Mouse (Mus musculus) megakaryocyte, adult 5-6 weeks (primary cell): ENCODE measurements around the gene Kcnh2. TPM values are rescaled to one million over a fixed set of nuclear protein-coding genes. Genes with fewer than 3 reads are reported as not detected.
A peak's percentile ranks its signal among the peaks of the same experiment; 100 is the strongest.

ENCODE experiments used
- ATAC-seq: 2 replicates; pipeline ENCODE4 v1.8.0; 2016; ENCODE audit warnings: mild to moderate bottlenecking, inconsistent platforms; ENCODE audit not compliant: poor library complexity, severe bottlenecking
- total RNA-seq, 2 experiments: library from RNA; stranded (forward) in 1 of 2; stranded (reverse) in 1 of 2; fragments of 153-499, 151-499 nt in 1 of 2; fragments of 221-1000, 200-1000 nt in 1 of 2; gene quantifications; 2 replicates each; pipeline versions ENCODE4 v1.2.3 to v1.2.4; 2015 to 2017

Gene Kcnh2
- total RNA-seq, 2 experiments from 2014 or later: not detected

- ATAC-seq: no peak
These were observed 4.1 kb downstream of the Kcnh2 start for GRCm38 (mm10) chr5:24347186-24347875.

GRCm38 (mm10) chr5:24346313-24346712 lies 5.1 kb downstream of the Kcnh2 start:
- ATAC-seq: no peak

DNA sequence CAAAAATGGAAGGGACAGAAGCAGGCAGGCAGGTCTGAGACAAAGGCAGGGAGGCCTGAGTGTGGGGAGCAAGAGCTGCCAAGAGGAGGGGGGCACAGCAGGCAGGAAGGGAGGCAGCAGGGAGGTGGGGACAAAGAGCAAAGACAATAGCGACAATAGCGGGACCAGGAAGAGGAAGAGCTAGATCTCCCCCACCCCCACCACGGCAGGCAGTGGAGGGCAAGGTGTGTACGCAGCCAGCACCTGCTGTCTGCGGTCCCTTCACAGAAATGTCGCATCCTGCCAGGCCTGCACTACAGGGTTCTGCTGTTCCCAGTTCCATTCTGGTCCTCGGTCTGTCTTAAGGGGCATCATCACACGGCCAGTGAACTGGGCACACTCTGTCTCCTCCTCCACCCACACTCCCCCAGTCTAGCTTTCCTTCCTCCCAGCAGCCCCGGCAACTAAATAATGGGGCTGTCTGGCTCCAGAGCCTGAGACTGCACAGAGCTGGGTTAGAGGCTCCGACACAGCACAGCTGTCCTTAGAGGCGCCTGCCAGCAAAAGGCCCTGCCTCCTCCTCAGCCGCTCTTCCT lies 6.8 kb downstream of the Kcnh2 start:
- peak; percentile 31; the same call in 1 of the 2 replicates for ATAC-seq

- no peak for ATAC-seq
These were observed 7.4 kb downstream of the Kcnh2 start for GRCm38 (mm10) chr5:24343977-24344436.

GRCm38 (mm10) chr5:24343379-24343778 lies 8.0 kb downstream of the Kcnh2 start:
- ATAC-seq: no peak

GRCm38 (mm10) chr5:24342966-24343365 lies 8.4 kb downstream of the Kcnh2 start:
- no peak for ATAC-seq

DNA sequence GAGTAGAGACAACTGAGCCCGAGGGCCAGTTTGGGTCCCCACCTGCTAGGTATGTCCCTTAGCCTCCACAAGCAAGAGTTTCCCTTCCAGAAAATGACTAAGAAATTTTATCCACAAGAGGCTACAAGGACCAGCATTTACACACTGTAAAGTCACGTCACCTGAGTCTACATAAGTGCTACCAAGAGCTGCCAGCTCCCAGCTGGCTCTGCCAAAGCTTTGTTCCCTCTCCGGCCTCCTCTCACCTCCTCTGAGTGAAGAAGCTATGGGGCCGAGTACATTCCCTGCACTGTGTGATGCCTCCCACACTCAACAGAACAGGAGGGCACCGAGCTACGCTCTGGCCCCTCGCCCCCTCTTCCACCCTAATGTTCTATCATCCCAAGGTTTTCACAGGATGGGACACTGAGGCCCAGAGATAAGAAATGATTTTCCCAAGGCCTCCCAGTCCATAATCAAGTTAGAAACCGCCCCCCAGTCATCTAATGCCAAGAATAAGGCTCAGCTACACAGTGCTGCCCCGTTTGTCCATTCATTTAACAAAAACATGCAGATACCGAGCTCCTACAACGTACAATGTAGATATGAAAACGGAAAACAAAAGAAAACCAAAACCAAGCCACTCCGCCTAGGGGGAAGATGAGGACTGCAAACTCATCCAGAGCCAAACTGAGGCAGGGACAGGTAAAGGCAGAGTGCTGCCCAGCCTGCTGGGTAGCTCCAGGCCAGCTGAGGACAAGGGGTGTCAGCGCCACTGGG lies 9.0 kb downstream of the Kcnh2 start:
- no peak for ATAC-seq

- no peak for ATAC-seq
These were observed 13.6 kb downstream of the Kcnh2 start for GRCm38 (mm10) chr5:24337821-24338220.

- ATAC-seq: no peak
These were observed 14.0 kb downstream of the Kcnh2 start for GRCm38 (mm10) chr5:24337366-24337765.

- ATAC-seq: no peak
These were observed 15.4 kb downstream of the Kcnh2 start for GRCm38 (mm10) chr5:24335888-24336511.

- no peak for ATAC-seq
These were observed 16.7 kb downstream of the Kcnh2 start for GRCm38 (mm10) chr5:24334749-24335148.

GRCm38 (mm10) chr5:24332401-24332800 lies 19.0 kb downstream of the Kcnh2 start:
- no peak for ATAC-seq

DNA sequence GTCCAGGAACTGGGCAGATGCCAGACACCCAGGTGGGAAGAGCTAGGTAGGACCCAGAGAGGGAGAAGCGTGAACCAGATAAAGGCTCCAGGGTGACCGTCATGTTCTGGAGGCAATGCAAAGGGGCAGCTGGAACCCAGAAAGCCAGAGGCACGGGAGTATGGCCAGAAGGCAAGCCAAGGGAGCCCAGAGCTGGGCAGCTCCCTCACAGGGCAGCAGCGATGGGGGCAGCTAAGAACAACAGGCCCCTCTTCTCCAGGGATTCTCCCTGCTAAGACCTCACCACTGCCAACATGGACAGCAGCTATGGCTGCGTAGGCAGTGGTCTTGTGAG lies 21.5 kb downstream of the Kcnh2 start:
- no peak for ATAC-seq

- ATAC-seq: peak; percentile 27; the same call in 1 of the 2 replicates
These were observed 22.0 kb downstream of the Kcnh2 start for GRCm38 (mm10) chr5:24329212-24329964.

- no peak for ATAC-seq
These were observed 22.6 kb downstream of the Kcnh2 start for GRCm38 (mm10) chr5:24328813-24329211.

GRCm38 (mm10) chr5:24326842-24327417 lies 24.5 kb downstream of the Kcnh2 start:
- ATAC-seq: no peak

- no peak for ATAC-seq
These were observed 25.1 kb downstream of the Kcnh2 start for GRCm38 (mm10) chr5:24326166-24326841.

GRCm38 (mm10) chr5:24325251-24325650 lies 26.2 kb downstream of the Kcnh2 start:
- no peak for ATAC-seq

DNA sequence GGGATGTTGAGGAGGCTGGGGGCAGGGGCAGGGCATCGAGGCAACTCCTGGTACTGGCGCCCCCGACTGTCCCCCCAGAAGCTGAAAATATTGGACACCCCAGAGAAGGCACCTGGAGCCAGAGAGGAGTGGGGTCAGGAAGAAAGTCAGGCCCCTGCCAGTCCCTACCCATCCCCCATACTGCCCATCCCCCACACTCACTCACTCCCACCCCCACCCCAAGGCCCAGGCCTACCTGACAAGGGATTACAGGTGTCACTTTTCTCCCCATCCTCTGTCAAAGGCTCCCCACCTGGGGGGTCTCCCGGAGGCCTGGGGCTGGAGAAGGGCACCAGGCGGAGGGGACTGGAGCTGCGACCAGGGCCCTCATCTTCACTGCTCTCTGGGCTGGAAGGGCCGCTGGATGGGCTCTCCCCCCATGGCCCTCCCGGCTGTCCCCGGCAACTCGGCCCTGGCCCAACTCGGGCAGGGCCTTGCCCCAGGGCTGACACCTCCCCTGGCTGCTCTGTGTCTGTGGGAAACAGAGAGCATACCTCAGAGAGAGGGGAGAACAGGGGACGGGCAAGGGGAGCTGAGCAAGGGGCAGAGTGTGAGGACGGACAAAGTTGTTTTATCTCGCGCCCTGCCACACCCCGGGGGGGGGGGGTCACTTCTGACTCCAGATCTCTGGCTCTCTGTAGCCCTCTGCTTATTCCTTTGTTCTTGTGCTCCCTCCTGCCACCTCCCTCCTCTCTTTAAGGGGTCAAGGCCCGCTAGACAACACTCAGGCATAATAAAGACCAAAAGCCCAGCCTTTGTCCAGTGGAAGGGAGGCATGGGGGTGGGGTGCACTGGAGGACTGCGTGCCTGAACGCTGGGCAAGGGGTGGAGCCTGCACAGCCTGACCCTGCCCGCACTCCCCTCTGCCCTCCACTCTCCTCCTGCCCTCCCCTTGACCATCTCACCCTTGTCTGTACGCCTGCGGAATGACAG lies 29.4 kb downstream of the Kcnh2 start:
- ATAC-seq: no peak
